Mouse (Mus musculus): ENCODE data around the gene Htra3. TPM values are rescaled to one million over a fixed set of nuclear protein-coding genes. Genes with fewer than 3 reads are reported as not detected.

Htra3 gene
- polyA plus RNA-seq, 1 experiment from 2014 or later, result 11.3 TPM

GRCm38 (mm10) chr5:35648230-35648629 is 31.4 kb downstream of the Htra3 start:
- H3K4me2 ChIP-seq (ENCODE audit: low read length), result no peak overlapping the region
- no peaks in the 10 kb centered on the region for H3K4me1 ChIP-seq (replicated peaks; ENCODE audit: control insufficient read depth, insufficient read depth, low read length)
- H3K4me3 ChIP-seq (replicated peaks; ENCODE audit: low read length), result no peak overlapping the region
- H3K27ac ChIP-seq (ENCODE audit: low read length), result no peak overlapping the region
- no peaks in the 10 kb centered on the region for H3K36me3 ChIP-seq (ENCODE audit: control insufficient read depth, insufficient read depth)
- H3K27me3 ChIP-seq (replicated peaks; ENCODE audit: control insufficient read depth, insufficient read depth, low read length), result no peaks in the 10 kb centered on the region
- no peak for ATAC-seq
- H3K9me3 ChIP-seq (ENCODE audit: control insufficient read depth, low read length), result no peaks in the 10 kb centered on the region
- 60% methylated on average over 2 of the region's 2 CpGs for WGBS
- no peak overlapping the region for H3K9ac ChIP-seq (replicated peaks; ENCODE audit: low read depth, low read length)

GRCm38 (mm10) chr5:35647562-35647961 is 32.0 kb downstream of the Htra3 start:
- Histone ChIP-seq H3K27ac (ENCODE audit: low read length) (no peak overlapping the region), H3K9ac (replicated peaks; ENCODE audit: low read depth, low read length) (no peak overlapping the region), H3K4me1 (replicated peaks; ENCODE audit: control insufficient read depth, insufficient read depth, low read length) (no peaks in the 10 kb centered on the region), H3K36me3 (ENCODE audit: control insufficient read depth, insufficient read depth) (no peaks in the 10 kb centered on the region), H3K9me3 (ENCODE audit: control insufficient read depth, low read length) (no peaks in the 10 kb centered on the region), H3K4me2 (ENCODE audit: low read length) (no peak overlapping the region), H3K27me3 (replicated peaks; ENCODE audit: control insufficient read depth, insufficient read depth, low read length) (no peaks in the 10 kb centered on the region), H3K4me3 (replicated peaks; ENCODE audit: low read length) (no peak overlapping the region)
- no peak for ATAC-seq
- 79% methylated on average over 4 of the region's 4 CpGs for WGBS

- Histone ChIP-seq H3K4me3 (replicated peaks; ENCODE audit: low read length) (no peak overlapping the region), H3K36me3 (ENCODE audit: control insufficient read depth, insufficient read depth) (no peaks in the 10 kb centered on the region), H3K9me3 (ENCODE audit: control insufficient read depth, low read length) (no peaks in the 10 kb centered on the region), H3K4me1 (replicated peaks; ENCODE audit: control insufficient read depth, insufficient read depth, low read length) (no peaks in the 10 kb centered on the region), H3K9ac (replicated peaks; ENCODE audit: low read depth, low read length) (no peak overlapping the region), H3K27me3 (replicated peaks; ENCODE audit: control insufficient read depth, insufficient read depth, low read length) (no peaks in the 10 kb centered on the region), H3K4me2 (ENCODE audit: low read length) (no peak overlapping the region), H3K27ac (ENCODE audit: low read length) (no peak overlapping the region)
- 88% methylated on average over 1 of the region's 1 CpGs for WGBS
- ATAC-seq, result no peak
Measured at GRCm38 (mm10) chr5:35646927-35647326, 32.7 kb downstream of the Htra3 start.

- 80% methylated on average over 6 of the region's 6 CpGs for WGBS
- no peaks in the 10 kb centered on the region for H3K4me1 ChIP-seq (replicated peaks; ENCODE audit: control insufficient read depth, insufficient read depth, low read length)
- H3K4me2 ChIP-seq (ENCODE audit: low read length), result no peak overlapping the region
- H3K4me3 ChIP-seq (replicated peaks; ENCODE audit: low read length), result no peak overlapping the region
- H3K9ac ChIP-seq (replicated peaks; ENCODE audit: low read depth, low read length), result no peak overlapping the region
- no peaks in the 10 kb centered on the region for H3K9me3 ChIP-seq (ENCODE audit: control insufficient read depth, low read length)
- ATAC-seq, result no peak
- H3K27ac ChIP-seq (ENCODE audit: low read length), result no peak overlapping the region
- H3K27me3 ChIP-seq (replicated peaks; ENCODE audit: control insufficient read depth, insufficient read depth, low read length), result no peaks in the 10 kb centered on the region
- no peaks in the 10 kb centered on the region for H3K36me3 ChIP-seq (ENCODE audit: control insufficient read depth, insufficient read depth)
Measured at GRCm38 (mm10) chr5:35645938-35646493, 33.6 kb downstream of the Htra3 start.

- no peak for ATAC-seq
- 60% methylated on average over 4 of the region's 4 CpGs for WGBS
Measured at GRCm38 (mm10) chr5:35644082-35644481, 35.5 kb downstream of the Htra3 start.

GRCm38 (mm10) chr5:35643401-35644048 is 36.1 kb downstream of the Htra3 start:
- Histone ChIP-seq H3K4me3 (replicated peaks; ENCODE audit: low read length) (no peak overlapping the region), H3K27me3 (replicated peaks; ENCODE audit: control insufficient read depth, insufficient read depth, low read length) (no peaks in the 10 kb centered on the region), H3K36me3 (ENCODE audit: control insufficient read depth, insufficient read depth) (no peaks in the 10 kb centered on the region), H3K9me3 (ENCODE audit: control insufficient read depth, low read length) (no peaks in the 10 kb centered on the region), H3K4me2 (ENCODE audit: low read length) (no peak overlapping the region), H3K4me1 (replicated peaks; ENCODE audit: control insufficient read depth, insufficient read depth, low read length) (no peaks in the 10 kb centered on the region), H3K27ac (ENCODE audit: low read length) (no peak overlapping the region), H3K9ac (replicated peaks; ENCODE audit: low read depth, low read length) (no peak overlapping the region)
- no peak for ATAC-seq
- 81% methylated on average over 9 of the region's 9 CpGs for WGBS

More at GRCm38 (mm10) chr5:35644082-35644481, 35.5 kb downstream of the Htra3 start:
- no peaks in the 10 kb centered on the region for H3K4me1 ChIP-seq (replicated peaks; ENCODE audit: control insufficient read depth, insufficient read depth, low read length)
- no peaks in the 10 kb centered on the region for H3K36me3 ChIP-seq (ENCODE audit: control insufficient read depth, insufficient read depth)
- H3K27ac ChIP-seq (ENCODE audit: low read length), result no peak overlapping the region
- H3K9me3 ChIP-seq (ENCODE audit: control insufficient read depth, low read length), result no peaks in the 10 kb centered on the region
- H3K9ac ChIP-seq (replicated peaks; ENCODE audit: low read depth, low read length), result no peak overlapping the region
- no peak overlapping the region for H3K4me3 ChIP-seq (replicated peaks; ENCODE audit: low read length)
- no peak overlapping the region for H3K4me2 ChIP-seq (ENCODE audit: low read length)
- no peaks in the 10 kb centered on the region for H3K27me3 ChIP-seq (replicated peaks; ENCODE audit: control insufficient read depth, insufficient read depth, low read length)

GRCm38 (mm10) chr5:35641961-35642584 is 37.5 kb downstream of the Htra3 start:
- Histone ChIP-seq H3K4me1 (replicated peaks; ENCODE audit: control insufficient read depth, insufficient read depth, low read length) (no peaks in the 10 kb centered on the region), H3K4me3 (replicated peaks; ENCODE audit: low read length) (no peak overlapping the region), H3K9ac (replicated peaks; ENCODE audit: low read depth, low read length) (no peak overlapping the region), H3K4me2 (ENCODE audit: low read length) (no peak overlapping the region), H3K27me3 (replicated peaks; ENCODE audit: control insufficient read depth, insufficient read depth, low read length) (no peaks in the 10 kb centered on the region), H3K27ac (ENCODE audit: low read length) (no peak overlapping the region), H3K9me3 (ENCODE audit: control insufficient read depth, low read length) (no peaks in the 10 kb centered on the region), H3K36me3 (ENCODE audit: control insufficient read depth, insufficient read depth) (no peaks in the 10 kb centered on the region)
- WGBS, result 56% methylated on average over 10 of the region's 10 CpGs
- ATAC-seq, result no peak

GRCm38 (mm10) chr5:35636016-35636415 is 43.6 kb downstream of the Htra3 start:
- Histone ChIP-seq H3K27ac (ENCODE audit: low read length) (no peak overlapping the region), H3K27me3 (replicated peaks; ENCODE audit: control insufficient read depth, insufficient read depth, low read length) (no peaks in the 10 kb centered on the region), H3K4me3 (replicated peaks; ENCODE audit: low read length) (no peak overlapping the region), H3K9ac (replicated peaks; ENCODE audit: low read depth, low read length) (no peak overlapping the region), H3K9me3 (ENCODE audit: control insufficient read depth, low read length) (no peaks in the 10 kb centered on the region), H3K4me2 (ENCODE audit: low read length) (no peak overlapping the region), H3K4me1 (replicated peaks; ENCODE audit: control insufficient read depth, insufficient read depth, low read length) (no peaks in the 10 kb centered on the region), H3K36me3 (ENCODE audit: control insufficient read depth, insufficient read depth) (no peaks in the 10 kb centered on the region)
- no peak for ATAC-seq
- WGBS, result 98% methylated on average over 2 of the region's 2 CpGs

- Histone ChIP-seq H3K9me3 (ENCODE audit: control insufficient read depth, low read length) (no peaks in the 10 kb centered on the region), H3K27ac (ENCODE audit: low read length) (no peak overlapping the region), H3K4me1 (replicated peaks; ENCODE audit: control insufficient read depth, insufficient read depth, low read length) (0 out of 2 replicates have a peak, but pooled peaks cover 3% of the 10 kb centered on the region), H3K36me3 (ENCODE audit: control insufficient read depth, insufficient read depth) (no peaks in the 10 kb centered on the region), H3K27me3 (replicated peaks; ENCODE audit: control insufficient read depth, insufficient read depth, low read length) (no peaks in the 10 kb centered on the region), H3K4me3 (replicated peaks; ENCODE audit: low read length) (no peak overlapping the region), H3K9ac (replicated peaks; ENCODE audit: low read depth, low read length) (no peak overlapping the region), H3K4me2 (ENCODE audit: low read length) (no peak overlapping the region)
- no peak for ATAC-seq
- WGBS, result 91% methylated on average over 6 of the region's 6 CpGs
Measured at GRCm38 (mm10) chr5:35632841-35633240, 46.7 kb downstream of the Htra3 start.

Data from forebrain, embryonic 16.5 days (tissue).